Mouse (Mus musculus) adrenal gland, adult 2 months (tissue): ENCODE data around the gene Iqsec2. TPM values are rescaled to one million over a fixed set of nuclear protein-coding genes. Genes with fewer than 3 reads are reported as not detected.

ENCODE experiments used
- DNase-seq: peaks from one replicate; pipeline ENCODE4 v3.0.0; 2021
- polyA plus RNA-seq: library from polyadenylated mRNA; depleted of rRNA; stranded (reverse); fragments of >200 nt; gene quantifications from 2 replicates; pipeline ENCODE4 v1.2.3, GENCODE M21; 2012; rRNA removed
- total RNA-seq, 2 experiments: library from RNA; stranded (reverse); gene quantifications; 2 replicates each; pipeline ENCODE4 v1.2.3; 2021

Iqsec2 gene
- total and polyA plus RNA-seq, 3 experiments = 30.4 to 36.7 (median 36.2) TPM

DNA sequence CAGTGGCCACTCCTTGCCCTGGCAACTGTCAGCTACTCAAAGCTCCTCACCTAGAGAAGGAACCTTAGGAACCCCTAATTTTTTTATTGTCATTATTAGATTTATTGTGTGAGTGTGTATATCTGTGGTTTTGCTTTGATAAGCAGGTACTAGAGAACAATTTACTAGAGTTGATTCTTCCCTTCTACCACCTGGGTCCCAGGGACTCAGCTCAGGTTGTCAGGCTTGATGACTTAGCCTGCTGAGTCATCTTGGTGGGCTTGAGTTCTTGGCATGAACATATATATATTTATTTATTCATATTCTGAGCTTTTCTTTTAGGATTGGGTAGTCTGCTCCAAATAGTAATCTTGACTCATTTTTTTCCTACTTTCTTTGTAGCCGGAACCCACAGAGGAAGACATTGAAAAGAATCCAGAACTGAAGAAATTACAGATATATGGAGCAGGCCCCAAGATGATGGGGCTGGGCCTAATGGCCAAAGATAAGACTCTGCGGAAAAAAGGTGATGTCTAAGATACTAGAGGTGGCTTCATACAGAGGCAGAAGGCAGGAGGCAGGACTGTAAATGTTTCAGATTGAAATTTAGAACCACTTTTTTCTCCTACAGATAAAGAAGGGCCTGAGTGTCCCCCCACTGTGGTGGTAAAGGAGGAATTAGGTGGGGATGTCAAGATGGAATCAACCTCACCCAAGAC is 100.6 kb downstream of the Iqsec2 start:
- DNase-seq = no peak

DNA sequence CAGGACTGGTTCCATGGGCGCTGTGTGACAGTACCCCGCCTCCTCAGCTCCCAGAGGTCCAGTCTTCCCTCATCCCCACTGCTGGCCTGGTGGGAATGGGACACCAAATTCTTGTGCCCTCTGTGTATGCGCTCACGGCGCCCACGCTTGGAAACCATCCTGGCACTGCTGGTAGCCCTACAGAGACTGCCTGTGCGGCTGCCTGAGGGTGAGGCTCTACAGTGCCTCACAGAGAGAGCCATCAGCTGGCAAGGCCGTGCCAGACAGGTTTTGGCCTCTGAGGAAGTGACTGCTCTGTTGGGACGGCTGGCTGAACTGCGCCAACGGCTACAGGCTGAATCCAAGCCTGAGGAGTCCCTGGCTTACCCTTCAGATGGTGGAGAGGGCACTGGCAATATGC is 127.1 kb downstream of the Iqsec2 start:
- no peak for DNase-seq

Other genes with a start within 250 kb of the Iqsec2 start
- gene Hsd17b10, start 142.4 kb upstream of the Iqsec2 start, total RNA-seq = 100 to 1,000 TPM; 181 to 218 TPM
- 60.0 and 61.0 TPM in 2 replicates for gene Hsd17b10, start 142.4 kb upstream of the Iqsec2 start, polyA plus RNA-seq
- gene Ribc1, start 128.0 kb upstream of the Iqsec2 start, total RNA-seq = 1 to 10 TPM; 1.5 to 1.7 TPM
- 0.23 and 0.33 TPM in 2 replicates for gene Ribc1, start 128.0 kb upstream of the Iqsec2 start, polyA plus RNA-seq
- 10 to 100 TPM; 50.8 to 56.1 TPM for gene Smc1a, start 127.8 kb upstream of the Iqsec2 start, total RNA-seq
- 7.9 and 8.1 TPM in 2 replicates for gene Smc1a, start 127.8 kb upstream of the Iqsec2 start, polyA plus RNA-seq
- gene Kdm5c, start 88.8 kb downstream of the Iqsec2 start, total RNA-seq = 10 to 100 TPM; 48.8 to 88.8 TPM
- gene Kdm5c, start 88.8 kb downstream of the Iqsec2 start, polyA plus RNA-seq = 72.0 and 107 TPM in 2 replicates
- gene Kantr, start 183.2 kb downstream of the Iqsec2 start, total RNA-seq = 10 to 100 TPM in 1 of 2 experiments, 1 to 10 TPM in 1; 9.0 to 12.0 TPM
- 5.1 and 6.5 TPM in 2 replicates for gene Kantr, start 183.2 kb downstream of the Iqsec2 start, polyA plus RNA-seq
- gene Tspyl2, start 198.2 kb downstream of the Iqsec2 start, total RNA-seq = 10 to 100 TPM; 42.2 to 46.3 TPM
- gene Tspyl2, start 198.2 kb downstream of the Iqsec2 start, polyA plus RNA-seq = 37.7 and 41.5 TPM in 2 replicates
- 1 to 10 TPM; 1.6 to 1.8 TPM for gene Gpr173, start 224.4 kb downstream of the Iqsec2 start, total RNA-seq
- 1.3 and 3.3 TPM in 2 replicates for gene Gpr173, start 224.4 kb downstream of the Iqsec2 start, polyA plus RNA-seq